Mouse (Mus musculus): ENCODE measurements at regions not wholly inside any gene's neighbourhood (a gene's known extent, or its start where the extent isn't known, plus 50 kb on each side); places are given as distances from the start of the nearest gene placed in this dataset.

GRCm38 (mm10) chr2:106461021-106461420 is 232.0 kb upstream of the Mpped2 start:
- no peaks in the 10 kb centered on the region for H3K9me3 ChIP-seq
- ATAC-seq (ENCODE audit: insufficient number of reproducible peaks, insufficient read depth, low FRiP score, low TSS enrichment), result no peak
- H3K36me3 ChIP-seq, result no peaks in the 10 kb centered on the region
- H3K4me2 ChIP-seq (replicated peaks), result no peak overlapping the region
- no peak overlapping the region for H3K9ac ChIP-seq
- H3K27ac ChIP-seq, result no peak overlapping the region
- peaks cover 20% of the 10 kb centered on the region for H3K4me1 ChIP-seq
- 18% methylated on average over 8 of the region's 8 CpGs for WGBS
- no peaks in the 10 kb centered on the region for H3K27me3 ChIP-seq
- no peak overlapping the region for H3K4me3 ChIP-seq

- Histone ChIP-seq H3K36me3 (no peaks in the 10 kb centered on the region), H3K27ac (peak overlapping the region; percentile 61), H3K9me3 (no peaks in the 10 kb centered on the region), H3K4me1 (peaks cover 20% of the 10 kb centered on the region), H3K4me2 (replicated peaks) (no peak overlapping the region), H3K27me3 (no peaks in the 10 kb centered on the region), H3K4me3 (no peak overlapping the region), H3K9ac (no peak overlapping the region)
- no peak for ATAC-seq (ENCODE audit: insufficient number of reproducible peaks, insufficient read depth, low FRiP score, low TSS enrichment)
- 33% methylated on average over 7 of the region's 7 CpGs for WGBS
These were observed 231.6 kb upstream of the Mpped2 start for GRCm38 (mm10) chr2:106461490-106461889.

GRCm38 (mm10) chr2:106461973-106462637 is 231.0 kb upstream of the Mpped2 start:
- H3K4me3 ChIP-seq, result no peak overlapping the region
- no peaks in the 10 kb centered on the region for H3K9me3 ChIP-seq
- H3K27me3 ChIP-seq, result no peaks in the 10 kb centered on the region
- WGBS, result 25% methylated on average over 12 of the region's 12 CpGs
- H3K4me1 ChIP-seq, result peaks cover 20% of the 10 kb centered on the region
- H3K27ac ChIP-seq, result peak overlapping the region; percentile 61; the same call in 1 of the 2 replicates
- no peak for ATAC-seq (ENCODE audit: insufficient number of reproducible peaks, insufficient read depth, low FRiP score, low TSS enrichment)
- no peak overlapping the region for H3K4me2 ChIP-seq (replicated peaks)
- no peaks in the 10 kb centered on the region for H3K36me3 ChIP-seq
- H3K9ac ChIP-seq, result no peak overlapping the region

GRCm38 (mm10) chr2:106465055-106465454 is 228.0 kb upstream of the Mpped2 start:
- Histone ChIP-seq H3K4me2 (replicated peaks) (no peak overlapping the region), H3K27ac (no peak overlapping the region), H3K4me3 (no peak overlapping the region), H3K36me3 (no peaks in the 10 kb centered on the region), H3K9ac (no peak overlapping the region), H3K4me1 (peaks cover 20% of the 10 kb centered on the region), H3K27me3 (no peaks in the 10 kb centered on the region), H3K9me3 (no peaks in the 10 kb centered on the region)
- no peak for ATAC-seq (ENCODE audit: insufficient number of reproducible peaks, insufficient read depth, low FRiP score, low TSS enrichment)
- 49% methylated on average over 3 of the region's 3 CpGs for WGBS

GRCm38 (mm10) chr2:106465831-106466230 is 227.2 kb upstream of the Mpped2 start:
- no peak overlapping the region for H3K9ac ChIP-seq
- peaks cover 15% of the 10 kb centered on the region for H3K4me1 ChIP-seq
- H3K27me3 ChIP-seq, result no peaks in the 10 kb centered on the region
- no peak overlapping the region for H3K4me3 ChIP-seq
- WGBS, result 78% methylated on average over 3 of the region's 3 CpGs
- no peak overlapping the region for H3K27ac ChIP-seq
- H3K9me3 ChIP-seq, result no peaks in the 10 kb centered on the region
- no peak overlapping the region for H3K4me2 ChIP-seq (replicated peaks)
- no peaks in the 10 kb centered on the region for H3K36me3 ChIP-seq
- ATAC-seq (ENCODE audit: insufficient number of reproducible peaks, insufficient read depth, low FRiP score, low TSS enrichment), result no peak

- Histone ChIP-seq H3K9ac (no peak overlapping the region), H3K36me3 (no peaks in the 10 kb centered on the region), H3K27me3 (no peaks in the 10 kb centered on the region), H3K9me3 (no peaks in the 10 kb centered on the region), H3K4me1 (no peaks in the 10 kb centered on the region), H3K4me2 (replicated peaks) (no peak overlapping the region), H3K4me3 (no peak overlapping the region), H3K27ac (no peak overlapping the region)
- no peak for ATAC-seq (ENCODE audit: insufficient number of reproducible peaks, insufficient read depth, low FRiP score, low TSS enrichment)
- 63% methylated on average over 2 of the region's 2 CpGs for WGBS
These were observed 223.9 kb upstream of the Mpped2 start for GRCm38 (mm10) chr2:106469196-106469595.

- 85% methylated on average over 3 of the region's 3 CpGs for WGBS
- H3K9me3 ChIP-seq, result no peaks in the 10 kb centered on the region
- no peak overlapping the region for H3K9ac ChIP-seq
- no peak overlapping the region for H3K4me2 ChIP-seq (replicated peaks)
- no peaks in the 10 kb centered on the region for H3K36me3 ChIP-seq
- no peak for ATAC-seq (ENCODE audit: insufficient number of reproducible peaks, insufficient read depth, low FRiP score, low TSS enrichment)
- no peaks in the 10 kb centered on the region for H3K4me1 ChIP-seq
- no peak overlapping the region for H3K27ac ChIP-seq
- H3K27me3 ChIP-seq, result no peaks in the 10 kb centered on the region
- H3K4me3 ChIP-seq, result no peak overlapping the region
These were observed 219.6 kb upstream of the Mpped2 start for GRCm38 (mm10) chr2:106473458-106473857.

- H3K4me2 ChIP-seq (replicated peaks), result no peak overlapping the region
- 62% methylated on average over 2 of the region's 2 CpGs for WGBS
- ATAC-seq (ENCODE audit: insufficient number of reproducible peaks, insufficient read depth, low FRiP score, low TSS enrichment), result no peak
These were observed 215.1 kb upstream of the Mpped2 start for GRCm38 (mm10) chr2:106477991-106478390.

GRCm38 (mm10) chr2:106487335-106488082 is 205.6 kb upstream of the Mpped2 start:
- 65% methylated on average over 5 of the region's 5 CpGs for WGBS
- no peak for ATAC-seq (ENCODE audit: insufficient number of reproducible peaks, insufficient read depth, low FRiP score, low TSS enrichment)
- Histone ChIP-seq H3K4me2 (replicated peaks) (no peak overlapping the region), H3K27me3 (no peaks in the 10 kb centered on the region), H3K4me3 (no peak overlapping the region), H3K9ac (no peak overlapping the region), H3K27ac (no peak overlapping the region), H3K36me3 (no peaks in the 10 kb centered on the region), H3K4me1 (no peaks in the 10 kb centered on the region), H3K9me3 (no peaks in the 10 kb centered on the region)

More at GRCm38 (mm10) chr2:106477991-106478390, 215.1 kb upstream of the Mpped2 start:
- no peak overlapping the region for H3K27ac ChIP-seq
- no peaks in the 10 kb centered on the region for H3K36me3 ChIP-seq
- H3K4me1 ChIP-seq, result no peaks in the 10 kb centered on the region
- no peak overlapping the region for H3K9ac ChIP-seq
- H3K27me3 ChIP-seq, result no peaks in the 10 kb centered on the region
- no peak overlapping the region for H3K4me3 ChIP-seq
- H3K9me3 ChIP-seq, result no peaks in the 10 kb centered on the region

GRCm38 (mm10) chr2:106498735-106499134 is 194.3 kb upstream of the Mpped2 start:
- H3K27me3 ChIP-seq, result no peaks in the 10 kb centered on the region
- no peaks in the 10 kb centered on the region for H3K9me3 ChIP-seq
- no peak overlapping the region for H3K9ac ChIP-seq
- H3K4me3 ChIP-seq, result no peak overlapping the region
- no peak overlapping the region for H3K4me2 ChIP-seq (replicated peaks)
- H3K4me1 ChIP-seq, result peaks cover 10% of the 10 kb centered on the region; the same call in 1 of the 2 replicates
- H3K27ac ChIP-seq, result no peak overlapping the region
- no peaks in the 10 kb centered on the region for H3K36me3 ChIP-seq
- ATAC-seq (ENCODE audit: insufficient number of reproducible peaks, insufficient read depth, low FRiP score, low TSS enrichment), result no peak

- Histone ChIP-seq H3K4me3 (no peak overlapping the region), H3K27ac (no peak overlapping the region), H3K4me2 (replicated peaks) (no peak overlapping the region), H3K36me3 (no peaks in the 10 kb centered on the region), H3K4me1 (peaks cover 10% of the 10 kb centered on the region; the same call in 1 of the 2 replicates), H3K9me3 (no peaks in the 10 kb centered on the region), H3K27me3 (no peaks in the 10 kb centered on the region), H3K9ac (no peak overlapping the region)
- no peak for ATAC-seq (ENCODE audit: insufficient number of reproducible peaks, insufficient read depth, low FRiP score, low TSS enrichment)
- WGBS, result 28% methylated on average over 3 of the region's 3 CpGs
These were observed 193.7 kb upstream of the Mpped2 start for GRCm38 (mm10) chr2:106499227-106499928.
